Mouse (Mus musculus) regulatory T cell (primary cell): ENCODE measurements around the gene Jph2.

Experiments used
- in situ Hi-C: fragments of 300-600 bp; cut with MboI, MseI; formaldehyde crosslinking; loops from one replicate; pipeline ENCODE4 v1.15.1; 2025; ENCODE audit warnings: high pct_unique_total_duplicates

The Jph2 gene

DNA sequence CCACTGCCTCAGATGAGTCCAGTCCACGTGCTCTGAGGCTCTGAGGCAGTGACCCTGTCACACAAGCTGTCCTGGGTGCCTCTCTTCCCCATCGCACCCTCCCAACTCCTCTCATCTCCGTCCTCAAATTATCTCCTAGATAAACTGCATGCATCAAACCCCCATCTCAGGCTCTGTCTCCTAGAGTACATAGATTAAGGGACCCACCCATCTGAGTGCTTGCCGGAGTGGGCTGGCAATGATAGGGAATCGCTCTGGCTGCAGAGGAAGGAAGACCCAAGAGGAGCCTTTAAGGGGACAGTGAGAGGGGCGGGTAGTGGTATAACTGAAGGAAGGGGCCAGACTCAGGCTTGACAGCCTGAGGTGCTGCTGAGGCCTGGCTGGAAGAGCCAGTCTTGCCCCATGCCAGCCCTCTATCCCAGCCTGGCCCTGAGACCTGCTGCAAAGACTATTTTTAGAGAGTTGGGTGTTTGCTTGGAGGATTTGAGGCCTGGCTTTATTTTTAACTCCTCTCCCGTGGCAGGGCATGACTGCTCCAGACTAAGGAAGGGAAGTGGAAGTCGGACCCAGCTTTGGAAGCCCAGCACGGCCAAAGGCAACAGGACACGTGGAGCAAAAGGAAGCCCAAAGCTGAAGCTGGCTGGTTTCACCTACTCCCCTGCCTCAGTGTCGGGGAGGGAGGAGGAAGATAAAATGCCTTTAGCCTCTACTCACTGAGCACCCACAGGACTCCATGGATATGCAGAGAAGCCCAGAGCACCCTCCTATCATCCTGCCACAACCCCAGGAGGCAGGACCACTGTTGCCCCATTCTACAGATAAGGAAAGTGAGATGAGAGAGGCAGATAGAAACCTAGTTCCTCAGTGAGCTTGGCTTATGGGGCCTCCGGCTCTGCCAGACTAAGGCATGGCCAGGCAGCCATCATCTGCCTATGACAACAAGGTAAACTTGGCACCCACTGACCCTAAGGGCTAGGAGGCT lies 34.6 kb downstream of the Jph2 start:
- in situ Hi-C loops, result no loop called here

DNA sequence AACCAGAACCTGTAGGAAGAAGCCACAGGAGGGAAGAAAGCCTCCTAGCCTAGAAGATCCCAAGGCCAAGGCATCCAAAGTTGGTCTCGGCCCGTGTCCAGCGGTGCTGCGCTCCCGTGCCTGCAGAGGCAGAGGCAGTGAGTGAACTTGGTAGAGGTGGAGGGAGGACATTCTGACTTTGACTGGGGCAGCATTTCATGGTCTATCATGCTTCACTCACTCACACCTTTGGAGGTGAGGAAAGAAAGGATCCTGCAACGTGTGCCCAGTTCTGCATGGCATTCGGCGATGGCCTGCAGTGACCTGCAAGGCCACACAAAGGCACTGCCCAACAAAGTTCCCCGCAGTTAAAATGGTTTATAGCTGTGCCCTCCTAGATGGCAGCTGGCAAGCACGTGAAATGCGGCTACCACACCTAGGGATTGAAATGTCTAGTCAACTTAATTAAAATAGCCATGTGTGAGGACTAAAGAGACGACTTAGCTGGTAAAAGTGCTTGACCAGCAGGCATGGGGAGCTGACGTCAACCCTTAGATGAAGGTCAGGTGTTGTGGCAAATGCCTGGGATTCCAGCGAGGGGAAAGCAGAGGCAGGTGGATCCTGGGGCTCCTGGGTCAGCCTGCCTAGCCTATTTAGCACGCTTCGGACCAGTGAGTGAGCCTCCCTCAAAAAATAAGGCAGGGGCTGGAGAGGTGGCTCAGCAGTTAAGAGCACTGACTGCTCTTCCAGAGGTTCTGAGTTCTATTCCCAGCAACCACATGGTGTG lies 36.8 kb downstream of the Jph2 start:
- in situ Hi-C loops, result no loop called here

DNA sequence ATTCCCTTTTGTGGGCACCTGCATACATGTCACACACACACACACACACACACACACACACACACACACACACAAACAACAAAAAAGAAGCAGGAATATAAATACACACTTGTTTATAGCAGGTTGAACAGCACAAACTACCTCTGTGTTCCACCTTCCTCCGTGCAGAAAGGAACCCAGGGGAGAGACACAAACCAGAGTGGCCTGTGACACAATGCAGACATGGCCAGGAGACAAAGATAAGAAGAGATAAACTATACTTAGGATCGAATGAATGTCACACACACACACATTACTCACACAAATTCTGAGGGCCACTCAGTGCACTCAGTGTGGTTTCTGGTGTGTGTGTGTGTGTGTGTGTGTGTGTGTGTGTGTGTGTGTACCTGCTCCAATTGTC lies 38.5 kb downstream of the Jph2 start:
- in situ Hi-C loops, result no loop called here

DNA sequence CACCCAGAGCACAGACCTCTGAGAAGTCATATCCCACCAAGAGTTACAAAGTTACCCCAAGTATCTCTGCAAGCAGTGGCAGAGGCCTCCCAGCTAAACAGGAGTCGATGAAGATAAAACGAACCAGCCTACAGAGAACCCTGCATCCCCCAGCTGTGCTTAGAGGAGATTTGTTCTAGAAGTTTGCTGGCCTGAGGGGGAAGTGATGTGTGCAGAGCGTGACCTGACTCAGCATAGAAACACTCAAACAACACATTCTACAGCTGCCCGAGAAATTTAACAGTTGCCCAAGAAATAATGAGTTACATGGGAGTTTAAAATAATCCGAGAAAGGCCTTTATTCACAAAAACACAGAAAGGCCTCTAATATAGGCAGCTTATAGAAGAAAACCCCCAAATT lies 39.1 kb downstream of the Jph2 start:
- in situ Hi-C loops, result no loop called here

DNA sequence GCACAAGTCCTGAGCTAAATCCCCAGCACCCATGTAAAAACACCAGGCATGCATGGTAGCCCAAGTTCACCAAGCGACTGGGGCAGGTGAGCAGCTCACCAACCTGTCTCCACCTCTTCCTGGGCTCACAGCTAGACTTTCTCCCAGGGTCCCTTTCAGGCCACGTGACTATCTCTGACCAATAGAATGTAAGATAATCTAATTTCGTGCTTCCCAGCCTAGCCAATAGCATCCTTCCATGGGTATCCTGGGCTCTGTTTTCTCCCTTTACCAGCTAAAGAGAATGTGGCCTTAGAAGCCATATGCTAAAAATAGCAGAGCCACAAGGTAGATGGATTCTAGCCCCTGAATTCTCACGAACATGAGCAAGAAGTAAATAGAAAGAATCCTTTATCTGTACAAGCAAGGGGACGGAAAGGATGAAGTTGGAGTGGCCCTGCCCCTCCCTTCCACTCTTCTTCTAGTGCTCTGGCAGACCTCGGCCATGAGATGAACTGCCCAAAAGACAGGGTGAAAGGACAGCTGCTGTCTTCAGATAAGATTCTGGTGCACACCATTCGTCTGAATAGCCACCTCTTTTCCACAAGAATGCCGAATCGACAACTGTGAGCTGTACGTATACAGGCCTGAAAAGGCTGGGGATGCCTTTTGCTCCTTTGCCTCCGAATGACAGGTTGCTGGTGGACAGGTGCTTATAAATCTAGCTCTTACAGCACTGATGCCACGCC lies 41.5 kb downstream of the Jph2 start:
- in situ Hi-C loops, result no loop called here

DNA sequence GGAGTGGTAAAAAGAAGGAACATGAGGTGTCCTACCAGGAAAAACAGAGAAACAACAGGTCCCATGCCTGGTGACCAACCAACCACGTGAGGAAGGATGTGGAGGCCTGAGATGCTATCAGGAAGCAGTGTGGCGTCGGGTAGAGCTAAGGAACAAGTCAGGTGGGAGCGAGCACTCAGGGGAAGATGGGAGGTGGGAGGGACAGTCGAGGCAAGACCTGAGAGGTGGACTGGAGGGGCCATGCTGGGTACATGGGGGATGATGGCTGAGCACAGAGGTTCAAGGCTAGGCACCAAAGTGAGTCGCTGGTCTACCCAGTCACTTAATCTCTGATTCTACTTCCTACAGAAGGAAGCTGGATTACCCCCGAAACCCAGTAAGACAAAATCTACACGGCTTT lies 42.1 kb downstream of the Jph2 start:
- in situ Hi-C loops, result no loop called here

DNA sequence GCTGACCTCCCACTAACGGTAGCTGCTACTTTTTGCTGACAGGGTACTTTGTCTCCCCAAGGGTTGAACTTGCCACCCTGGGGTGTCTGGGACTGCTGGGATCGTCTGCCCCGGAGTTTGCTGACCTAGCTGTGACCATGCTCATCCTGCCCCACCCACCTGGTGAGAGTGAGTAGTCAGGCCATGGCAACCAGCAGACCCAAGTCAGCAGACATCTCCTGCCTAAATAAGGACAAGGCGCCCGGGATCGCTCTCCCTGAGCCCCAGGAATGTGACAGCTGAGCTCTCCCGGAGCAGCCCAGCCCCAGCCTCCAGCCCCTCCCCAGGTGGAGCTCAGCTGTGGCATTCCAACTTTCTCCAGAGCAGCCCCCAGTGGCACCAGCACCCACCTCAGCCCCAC lies 44.1 kb downstream of the Jph2 start:
- in situ Hi-C loops, result no loop called here

DNA sequence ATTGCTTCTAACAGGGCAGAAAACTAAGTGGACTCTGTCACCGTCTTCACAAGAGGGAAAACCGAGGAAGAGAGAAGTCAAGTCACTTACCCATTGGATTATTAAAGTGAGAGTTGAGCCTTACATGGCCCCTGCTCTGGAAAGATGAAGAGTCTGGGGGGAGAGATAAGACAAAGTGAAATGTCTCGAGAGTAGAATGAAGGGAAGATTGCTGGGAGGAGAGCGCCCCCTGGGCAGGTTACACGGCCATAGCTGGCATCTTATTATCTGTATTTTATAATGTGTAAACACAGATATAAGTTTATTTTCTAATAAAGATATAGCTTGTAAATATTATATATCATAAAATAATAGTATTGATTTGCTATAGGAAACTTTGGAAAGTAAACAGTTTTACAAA lies 47.4 kb downstream of the Jph2 start:
- in situ Hi-C loops, result no loop called here

DNA sequence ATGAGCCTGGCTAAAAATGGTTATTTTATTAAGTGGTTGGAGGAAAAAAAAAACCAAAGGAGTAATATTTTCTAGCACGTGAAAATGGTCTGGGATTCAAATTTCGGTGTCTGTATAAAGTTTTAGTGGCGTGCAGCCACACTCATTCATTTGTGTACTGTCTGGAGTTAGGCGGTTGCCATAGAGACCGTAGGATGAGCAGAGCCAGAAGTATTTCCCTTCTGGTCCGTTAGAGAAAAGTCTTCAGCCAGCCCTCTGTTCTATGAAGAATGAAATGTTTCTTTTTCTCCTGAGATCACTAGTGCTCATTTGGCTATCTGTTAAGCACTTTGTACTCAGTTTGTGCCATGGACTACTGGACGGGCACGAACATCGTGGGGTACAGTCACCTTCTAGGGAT lies 48.4 kb downstream of the Jph2 start:
- in situ Hi-C loops, result no loop called here

DNA sequence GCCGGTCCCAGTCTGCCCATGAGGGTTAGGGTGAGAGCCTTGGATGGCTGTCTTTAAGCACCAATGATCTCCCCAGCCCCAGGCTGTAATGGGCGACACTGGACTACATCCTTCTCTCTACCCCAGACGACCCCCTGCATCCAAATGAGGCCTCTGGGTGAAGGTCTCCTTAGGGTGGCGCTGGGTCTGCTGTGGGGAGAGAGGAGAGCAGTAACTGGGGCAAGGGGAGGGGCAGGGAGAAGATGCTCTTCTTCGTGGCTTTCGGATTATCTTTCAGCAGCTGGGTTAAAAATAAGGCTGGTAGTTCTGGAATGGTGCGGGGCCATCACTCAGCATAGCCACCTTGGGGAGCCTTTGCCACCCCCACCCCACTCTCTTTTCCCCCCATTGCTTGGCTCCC lies 49.1 kb downstream of the Jph2 start:
- in situ Hi-C loops, result no loop called here

DNA sequence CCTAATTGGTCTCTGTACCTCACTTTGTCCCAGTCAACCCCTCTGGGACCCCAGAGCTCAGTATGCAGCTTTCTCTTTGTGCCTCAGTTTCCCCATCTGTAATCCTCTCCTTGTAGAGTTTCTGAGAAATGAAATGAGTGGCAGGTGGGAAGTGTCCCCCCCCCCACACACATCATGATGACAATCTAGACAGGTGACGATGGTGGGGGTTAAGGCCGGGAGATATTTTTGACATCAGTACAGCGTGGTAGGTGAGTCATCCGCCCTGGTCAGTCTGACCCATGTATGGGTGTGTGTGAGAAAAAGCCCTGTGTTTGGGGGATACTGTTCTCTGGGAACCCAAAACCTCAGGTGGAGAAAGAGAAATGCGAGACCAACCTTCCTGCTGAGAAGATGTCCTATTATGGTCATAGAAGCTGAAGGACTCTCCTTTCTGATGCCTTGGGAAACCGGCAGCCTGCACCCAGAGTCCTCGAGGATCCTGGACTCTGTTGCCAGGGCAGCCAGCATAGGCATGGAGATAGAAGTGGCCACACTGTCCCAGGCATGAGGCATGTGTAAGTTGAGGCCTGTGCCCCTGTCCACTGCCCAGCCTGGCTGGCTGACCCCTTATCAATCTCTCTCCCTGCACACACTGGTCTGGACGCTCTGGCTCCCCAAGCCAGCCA lies 50.1 kb downstream of the Jph2 start:
- in situ Hi-C loops, result no loop called here

DNA sequence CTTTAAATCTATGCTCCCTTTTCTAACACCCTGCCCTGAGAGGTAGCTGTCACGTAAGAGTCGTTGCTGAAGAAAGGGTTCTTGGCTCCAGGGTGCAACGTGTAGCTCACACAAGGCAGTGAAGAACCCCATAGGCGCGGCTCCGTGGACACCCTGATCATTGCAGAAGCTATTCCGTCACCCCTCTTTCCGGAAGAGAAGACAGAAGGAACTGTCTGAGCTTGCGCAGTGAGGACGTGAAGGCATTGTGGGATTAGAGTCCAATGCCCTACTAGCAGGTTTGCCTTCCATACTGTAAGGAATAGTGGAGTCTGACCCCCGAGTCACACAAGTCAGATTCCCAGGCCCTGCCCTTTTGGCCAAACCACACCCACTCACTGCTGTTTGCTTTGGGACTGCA lies 51.3 kb downstream of the Jph2 start:
- in situ Hi-C loops, result no loop called here

DNA sequence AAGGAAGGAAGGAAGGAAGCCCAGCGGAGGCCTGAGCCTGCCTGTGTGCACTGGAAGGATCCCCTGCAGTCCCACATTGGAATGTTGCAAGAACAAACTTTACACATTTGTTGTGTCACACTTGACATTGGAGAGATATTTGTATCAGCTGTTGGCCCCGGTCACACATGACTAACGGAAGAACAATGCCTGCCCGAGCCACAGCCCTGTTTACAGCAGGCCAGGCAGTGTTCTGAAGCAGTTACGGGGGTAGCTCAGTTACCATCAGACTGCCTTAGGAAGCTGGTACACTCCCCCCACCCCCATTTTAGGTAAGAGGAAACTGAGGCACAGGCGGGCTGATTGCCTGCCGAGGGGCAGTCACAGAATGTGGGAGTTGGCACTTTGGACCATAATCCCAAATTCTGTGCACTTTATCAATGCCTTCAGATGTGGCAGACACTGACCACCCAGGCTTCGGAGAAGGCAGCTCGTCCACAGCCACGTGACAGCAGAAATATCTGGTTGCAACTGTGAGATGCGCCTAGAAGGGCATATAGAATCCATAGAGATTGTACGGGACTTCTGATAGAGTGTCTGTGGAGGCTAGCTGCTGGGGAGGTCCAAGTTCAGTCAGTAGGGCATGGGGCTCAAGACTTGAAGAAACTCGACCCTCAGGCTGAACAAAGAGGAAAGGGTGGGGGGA lies 52.7 kb downstream of the Jph2 start:
- in situ Hi-C loops, result no loop called here

DNA sequence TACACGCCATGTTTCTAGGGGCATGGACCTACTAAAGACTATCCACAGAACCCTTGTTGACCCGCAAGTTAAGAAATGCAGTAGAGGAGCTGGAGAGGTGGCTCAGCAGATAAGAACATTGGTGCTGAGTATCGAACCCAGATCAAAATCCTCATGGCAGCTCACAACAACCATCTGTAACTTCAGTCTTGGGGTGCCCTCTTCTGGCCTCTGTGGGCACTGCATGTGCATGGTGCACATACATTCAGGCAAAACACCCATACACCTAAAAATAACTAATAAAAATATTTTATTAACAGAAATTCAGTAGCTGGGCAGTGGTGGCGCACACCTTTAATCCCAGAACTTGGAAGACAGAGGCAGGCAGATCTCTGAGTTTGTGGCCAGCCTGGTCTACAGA lies 54.1 kb downstream of the Jph2 start:
- in situ Hi-C loops, result no loop called here

DNA sequence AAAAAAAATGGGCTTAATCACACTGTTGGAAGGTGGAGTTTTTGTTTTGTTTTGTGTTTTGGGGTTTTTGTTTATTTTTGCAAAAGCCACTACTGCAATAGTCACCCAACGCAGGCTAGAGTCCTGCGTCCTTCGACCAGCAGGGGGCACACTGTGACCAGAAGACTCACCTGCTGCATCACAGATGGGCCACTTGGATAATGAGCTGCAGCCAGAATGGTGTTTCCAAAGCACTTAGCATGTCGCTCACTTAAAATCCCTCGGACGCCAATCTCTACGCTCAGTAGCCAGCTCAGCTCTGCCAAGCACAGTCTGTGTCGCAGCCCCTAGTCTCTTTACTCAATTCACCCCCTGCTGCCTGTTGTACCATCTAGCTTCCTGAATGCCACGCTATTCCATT lies 57.5 kb downstream of the Jph2 start:
- in situ Hi-C loops, result no loop called here

DNA sequence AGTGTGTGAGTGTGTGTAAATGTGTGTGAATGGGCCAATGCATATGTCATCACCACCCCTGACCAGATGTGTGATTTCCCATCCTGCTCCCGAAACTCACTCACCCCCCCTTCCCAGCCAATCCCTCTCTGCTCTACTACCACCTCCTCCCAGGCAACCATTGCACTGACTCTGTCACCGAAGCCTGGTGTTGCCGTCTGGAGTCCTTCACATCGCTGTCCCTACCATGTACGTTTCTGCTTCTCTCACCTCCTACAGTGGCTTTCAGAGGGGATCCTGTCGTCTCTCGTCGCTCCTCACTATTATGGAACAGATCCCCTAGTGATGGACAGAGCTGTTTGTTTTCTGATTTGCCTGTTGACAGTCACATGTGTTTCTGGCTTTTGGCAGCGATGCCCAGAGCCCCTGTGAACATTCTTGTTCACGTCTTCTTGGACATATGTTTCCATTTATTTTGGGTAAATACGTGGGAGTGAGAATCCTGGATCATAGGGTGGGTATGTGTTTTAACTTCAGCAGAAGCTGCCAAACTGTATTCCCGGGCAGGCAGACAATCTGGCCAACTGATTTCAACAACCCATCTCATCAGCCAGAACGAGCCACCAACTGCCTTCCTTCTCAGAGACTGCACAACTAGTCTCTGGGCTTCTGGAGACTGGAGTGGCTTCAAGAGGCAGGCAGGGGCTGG lies 65.3 kb downstream of the Jph2 start:
- in situ Hi-C loops, result loop anchor here (5.0 to 10.0 kb wide), 2 partner anchors 235 to 408 kb away; no protein-coding TSS in a partner anchor

DNA sequence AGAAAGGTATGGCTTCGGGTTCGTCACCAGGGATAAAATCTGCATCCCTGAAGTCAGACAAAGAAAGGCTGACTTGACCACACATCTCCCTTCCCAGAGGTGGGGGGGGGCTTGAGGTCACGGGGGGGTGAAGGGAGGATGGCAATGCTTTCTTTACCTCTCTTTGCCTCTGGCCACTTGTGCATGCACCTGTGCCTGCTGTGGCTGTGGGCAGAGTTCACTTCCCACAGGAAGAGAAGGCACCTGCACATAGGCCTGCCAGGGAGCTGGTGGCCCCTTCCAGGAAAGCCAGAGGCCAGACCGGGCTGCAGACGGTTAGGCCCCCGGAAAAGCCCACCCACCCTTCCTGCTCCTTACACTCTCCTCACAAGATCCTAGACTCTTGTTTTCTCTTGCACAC lies 66.4 kb downstream of the Jph2 start:
- in situ Hi-C loops, result loop anchor here (5.0 to 10.0 kb wide), 2 partner anchors 234 to 407 kb away; no protein-coding TSS in a partner anchor

DNA sequence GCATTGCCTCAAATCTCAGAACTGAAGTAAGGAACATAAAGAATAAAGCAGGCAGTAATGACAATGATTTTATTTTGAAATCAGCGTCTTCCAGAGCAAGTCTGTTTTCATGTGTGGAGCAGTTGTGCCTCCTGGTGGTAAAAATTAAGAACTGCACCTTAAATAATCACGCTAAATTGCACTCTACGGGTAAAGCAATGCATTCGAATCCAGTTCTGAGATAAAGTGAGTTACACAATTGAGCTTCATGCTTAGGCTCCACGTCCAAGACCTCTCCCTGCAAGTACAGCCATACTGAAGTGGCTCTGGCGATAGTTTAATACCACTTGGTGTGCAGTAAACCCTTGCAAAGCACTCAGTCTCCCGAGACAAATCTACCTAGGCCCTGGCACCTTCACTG lies 67.1 kb downstream of the Jph2 start:
- in situ Hi-C loops, result loop anchor here (5.0 to 10.0 kb wide), 2 partner anchors 233 to 406 kb away; no protein-coding TSS in a partner anchor

DNA sequence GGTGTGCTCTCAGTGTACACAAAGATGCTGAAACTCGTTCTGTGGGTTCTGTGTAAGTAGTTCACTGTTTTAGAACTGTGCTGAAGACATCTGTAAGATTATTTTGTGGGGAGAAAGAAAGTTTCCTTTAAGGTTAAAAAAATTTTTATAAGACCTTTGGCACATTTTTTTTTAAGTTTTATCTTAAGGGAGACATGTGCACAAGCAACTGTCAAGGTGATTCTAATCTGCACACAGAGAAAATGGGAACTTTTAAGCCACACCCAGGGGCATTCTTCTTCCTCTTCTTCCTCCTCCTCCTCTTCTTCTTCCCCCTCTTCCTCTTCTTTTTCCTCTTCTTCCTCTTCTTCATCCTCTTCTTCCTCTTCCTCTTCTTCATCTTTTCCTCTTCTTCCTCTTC lies 74.6 kb downstream of the Jph2 start:
- in situ Hi-C loops, result no loop called here

DNA sequence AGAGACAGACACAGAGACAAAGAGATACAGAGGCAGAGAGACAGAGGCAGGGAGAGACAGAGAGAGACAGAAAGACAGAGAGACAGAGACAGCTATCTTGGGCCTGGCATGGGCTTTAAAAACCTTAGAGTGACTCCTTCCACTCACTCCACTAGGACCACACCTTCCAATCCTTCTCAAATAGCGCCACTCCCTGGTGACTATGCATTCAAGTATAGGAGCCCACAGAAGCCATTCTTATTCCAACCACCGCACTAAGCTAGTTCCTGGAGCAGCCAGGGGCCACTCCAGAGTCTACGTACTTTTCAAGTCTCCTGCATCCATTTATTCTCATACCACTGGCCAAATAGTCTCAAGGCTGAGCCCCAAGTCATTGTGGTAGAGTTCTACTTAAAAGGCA lies 79.0 kb downstream of the Jph2 start:
- in situ Hi-C loops, result no loop called here
